Mouse (Mus musculus) layer of hippocampus, postnatal 14 days (tissue): ENCODE results near the gene Fbn1. TPM values are rescaled to one million over a fixed set of nuclear protein-coding genes. Genes with fewer than 3 reads are reported as not detected.

Experiments
- DNase-seq, 2 experiments: peaks; one replicate each; pipeline ENCODE4 v3.0.0; 2021 to 2022; ENCODE audit warnings: low spot score in 2 of 2, mixed read lengths in 1 of 2
- total RNA-seq, 2 experiments: library from RNA; stranded (reverse); gene quantifications; 2 replicates each; pipeline ENCODE4 v1.2.3; 2021

The Fbn1 gene
- total RNA-seq, 2 experiments from 2014 or later, result 10.4 to 10.5 TPM

DNA sequence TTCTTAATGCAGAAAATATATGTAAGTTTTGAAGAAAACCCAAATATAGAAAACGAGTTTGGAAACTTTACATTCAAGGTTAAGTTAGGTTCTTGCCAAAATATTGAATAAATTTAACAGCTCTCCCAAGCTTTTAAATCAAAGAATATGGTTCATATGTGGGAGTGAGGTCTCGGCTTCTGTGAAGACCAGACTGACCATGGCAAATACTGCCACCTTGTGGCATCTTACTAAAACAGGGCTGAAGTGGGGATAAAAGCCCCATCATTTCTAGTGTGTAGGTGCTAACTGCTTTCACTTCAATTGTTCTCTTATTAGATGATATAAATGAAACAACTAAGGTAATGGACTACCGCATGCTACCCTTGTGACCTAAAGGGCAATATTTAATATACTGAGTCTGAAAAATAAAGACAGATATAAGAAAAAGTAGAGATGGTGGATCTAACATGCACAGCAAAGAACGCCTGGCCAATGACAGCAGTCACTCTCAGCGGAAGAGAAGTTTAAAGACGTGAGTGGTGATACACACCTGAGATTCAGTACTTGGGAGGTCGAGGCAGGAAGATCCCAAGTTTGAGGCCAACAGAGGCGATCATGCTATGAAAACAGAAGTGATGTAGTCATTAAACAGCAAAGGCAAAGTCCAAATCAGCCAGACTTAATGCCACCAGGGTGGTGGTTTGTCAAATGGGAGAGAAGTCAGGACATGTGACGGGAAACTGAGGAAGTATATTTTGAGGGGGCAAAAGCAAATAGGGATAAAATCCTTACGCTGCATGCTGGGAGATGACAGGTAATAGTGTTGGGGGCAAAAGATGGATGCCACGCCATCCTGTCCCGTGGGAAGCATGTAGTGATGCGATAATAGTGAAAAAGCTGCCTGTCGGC lies 248.3 kb downstream of the Fbn1 start:
- peak in 1 of 2 experiments; percentile 43 for DNase-seq

- no peak for DNase-seq
Measured at GRCm38 (mm10) chr2:125255886-125256285, 251.9 kb downstream of the Fbn1 start.

DNA sequence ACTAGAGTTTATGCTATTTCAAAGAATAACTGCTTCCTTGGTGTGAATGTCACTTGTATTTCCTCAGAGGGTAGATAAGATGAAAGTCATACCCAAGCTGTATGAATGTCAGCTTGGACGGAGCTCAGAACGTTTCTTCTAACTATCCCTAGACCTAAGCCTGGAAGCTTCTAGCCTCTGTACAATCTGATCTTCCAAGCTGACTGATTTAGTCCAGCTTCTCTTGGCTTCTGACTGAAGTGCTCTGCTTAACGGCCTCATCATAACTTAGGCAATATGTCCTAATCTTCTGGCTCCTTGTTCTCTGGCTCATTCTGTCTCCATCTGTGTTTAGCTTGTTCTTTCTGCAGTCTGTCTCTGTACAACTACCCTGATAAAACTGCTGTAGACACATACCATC lies 253.2 kb downstream of the Fbn1 start:
- DNase-seq, result no peak

DNA sequence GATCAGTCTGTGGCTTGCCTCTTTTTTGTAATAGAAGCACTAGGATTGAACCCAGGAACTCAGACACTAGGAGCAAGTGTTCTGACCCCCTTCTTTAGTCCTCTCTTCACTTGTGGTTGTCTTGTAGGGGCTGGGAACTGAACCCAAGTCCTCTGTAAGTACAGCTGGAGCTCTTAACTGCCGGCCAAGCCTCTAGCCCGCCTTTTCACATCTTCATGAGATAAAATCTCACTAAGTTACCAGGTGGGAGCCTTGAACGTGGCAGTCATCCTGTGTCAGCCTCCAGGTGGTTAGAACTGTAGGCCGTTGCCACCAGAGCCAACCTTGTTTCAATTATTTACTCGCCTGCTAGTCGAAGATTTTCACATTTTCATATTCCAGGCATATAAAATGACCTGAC lies 254.1 kb downstream of the Fbn1 start:
- no peak for DNase-seq

DNA sequence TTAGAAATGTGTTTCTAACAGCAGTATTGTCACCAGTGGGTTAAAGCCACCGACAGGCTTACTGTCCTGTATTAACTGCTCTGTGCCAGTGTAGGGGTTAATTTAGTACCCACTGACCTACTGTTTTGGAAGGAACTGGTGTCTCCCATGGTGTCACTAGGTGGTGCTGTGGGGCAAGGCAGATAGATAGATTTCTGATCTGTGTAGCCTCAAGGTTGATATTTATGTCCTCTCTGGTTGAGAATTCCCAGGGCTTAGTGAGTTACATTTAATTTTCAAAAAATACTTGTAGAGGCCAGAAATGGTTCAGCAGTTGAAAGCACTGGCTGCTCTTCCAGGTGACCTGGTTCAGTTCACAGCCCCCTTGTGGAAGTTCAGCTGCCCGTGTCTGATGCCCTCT lies 255.5 kb downstream of the Fbn1 start:
- DNase-seq, result peak in 1 of 2 experiments; percentile 33

DNA sequence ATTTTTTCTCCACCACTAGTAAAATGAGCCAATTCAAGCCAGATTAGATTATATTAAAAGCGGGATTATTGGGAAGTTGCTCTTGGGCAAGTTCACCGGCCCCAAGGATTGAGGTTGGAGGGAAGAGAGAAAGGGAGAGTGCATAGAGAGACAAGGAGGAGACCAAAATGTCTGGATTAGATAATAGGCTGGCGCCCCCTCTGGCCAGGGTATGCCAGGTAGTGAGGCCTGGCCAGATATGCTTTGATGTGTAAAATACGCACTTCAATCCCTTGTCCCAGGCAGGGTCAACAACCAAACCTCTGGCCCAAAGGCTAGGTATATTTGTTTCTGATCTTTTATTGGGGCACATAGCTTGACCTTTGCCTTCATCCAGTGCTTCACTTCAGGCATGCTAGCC lies 256.0 kb downstream of the Fbn1 start:
- DNase-seq, result no peak

Other genes with a start within 250 kb of the Fbn1 start
- gene Gm9913, start 2.9 kb downstream of the Fbn1 start, total RNA-seq, result under 1 TPM; 0.43 to 0.48 TPM
- gene Cep152, start 117.1 kb upstream of the Fbn1 start, total RNA-seq, result 1 to 10 TPM; 2.9 to 3.0 TPM
- gene Eid1, start 165.1 kb upstream of the Fbn1 start, total RNA-seq, result 100 to 1,000 TPM; 323 to 341 TPM
- gene Shc4, start 216.2 kb upstream of the Fbn1 start, total RNA-seq, result 1 to 10 TPM; 5.8 to 7.3 TPM